Mouse (Mus musculus) hematopoietic stem cell, adult 5-6 weeks (primary cell): ENCODE data around the gene Fbxo4. TPM values are rescaled to one million over a fixed set of nuclear protein-coding genes. Genes with fewer than 3 reads are reported as not detected.

Experiments used
- ATAC-seq, 2 experiments: fragments of 125-278 bp in 1 of 2; replicated peaks in 1 of 2; 2 replicates each; pipeline ENCODE4 v1.8.0; 2016 to 2017; ENCODE audit warnings: inconsistent platforms in 2 of 2, mild to moderate bottlenecking in 2 of 2, moderate number of reproducible peaks in 2 of 2, low read depth in 1 of 2, moderate TSS enrichment in 1 of 2; ENCODE audit not compliant: low FRiP score in 2 of 2, poor library complexity in 2 of 2, severe bottlenecking in 2 of 2, insufficient read depth in 1 of 2, low TSS enrichment in 1 of 2
- total RNA-seq: library from RNA; stranded (forward); fragments of 172-1452, 232-1000 nt; gene quantifications from 2 replicates; pipeline ENCODE4 v1.2.3, GENCODE M21; 2017

Fbxo4 gene
- total RNA-seq, 1 experiment from 2014 or later: 18.8 TPM

GRCm38 (mm10) chr15:3994852-3995447 is 15.6 kb upstream of the Fbxo4 start:
- ATAC-seq: no peak

DNA sequence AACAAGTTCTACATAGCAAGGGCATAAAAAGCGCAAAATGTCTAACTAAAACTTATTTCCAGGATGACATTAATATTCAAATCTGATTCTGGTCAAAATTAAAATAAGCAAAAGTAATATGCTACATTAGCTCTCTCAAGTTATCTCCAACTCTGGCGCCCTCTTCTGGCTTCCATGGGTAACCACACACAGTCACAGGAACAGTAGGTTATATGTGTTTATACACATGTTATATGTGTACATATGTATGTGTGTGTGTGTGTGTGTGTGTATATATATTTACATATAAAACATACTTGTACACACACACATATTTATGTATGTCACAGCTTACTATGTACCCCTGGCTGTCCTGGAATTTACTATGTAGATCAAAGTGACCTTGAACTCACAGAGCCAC is 8.6 kb upstream of the Fbxo4 start:
- peak; percentile 72 to 76; a peak in 2 of 4 replicates for ATAC-seq

DNA sequence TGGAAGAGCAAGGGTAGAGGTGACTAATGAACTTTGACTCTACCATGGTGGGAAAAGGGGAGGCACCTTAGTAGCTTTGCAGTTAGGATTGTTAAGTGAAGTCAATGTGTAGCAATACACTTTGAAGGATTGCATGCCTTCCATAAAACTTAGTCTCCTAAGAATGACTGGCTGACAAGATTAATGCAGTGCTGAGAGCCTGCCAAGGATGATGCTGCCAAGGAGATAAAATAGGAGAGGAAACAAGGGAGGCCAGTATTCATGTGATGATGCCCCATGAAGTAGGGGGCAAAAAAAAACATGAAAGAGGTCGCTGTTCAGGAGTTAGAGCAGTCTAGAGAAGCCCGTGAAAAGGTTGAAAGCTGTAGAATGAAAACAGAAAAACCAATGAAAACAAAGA is 5.5 kb upstream of the Fbxo4 start:
- ATAC-seq: no peak

DNA sequence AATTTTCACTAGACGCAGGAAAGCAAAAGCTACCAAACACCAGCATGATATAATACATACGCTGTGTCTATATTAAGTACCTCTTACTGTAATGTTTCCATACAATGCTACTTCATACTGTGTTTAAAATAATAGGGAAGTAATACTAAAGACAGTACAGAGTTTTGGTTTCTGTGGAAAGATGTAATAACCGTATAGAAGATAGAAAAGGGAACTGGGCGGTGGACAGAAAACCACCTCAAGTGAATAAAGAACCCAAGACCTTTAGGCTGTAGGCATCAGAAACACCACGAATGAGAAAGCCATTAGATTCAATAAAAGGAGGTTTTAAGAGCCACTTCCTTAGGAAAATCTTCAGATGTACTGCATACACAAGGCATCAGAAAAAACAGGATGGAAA is 3.4 kb upstream of the Fbxo4 start:
- ATAC-seq: peak; percentile 12 to 22; a peak in 1 of 4 replicates

GRCm38 (mm10) chr15:3979871-3980270 is 498 bp upstream of the Fbxo4 start:
- peak; percentile 12 to 22; a peak in 2 of 4 replicates for ATAC-seq

GRCm38 (mm10) chr15:3978279-3978678 is 1.1 kb downstream of the Fbxo4 start:
- no peak for ATAC-seq

GRCm38 (mm10) chr15:3973300-3973699 is 6.1 kb downstream of the Fbxo4 start:
- ATAC-seq: no peak; a peak in 1 of 4 replicates

- no peak for ATAC-seq
These were observed 9.2 kb downstream of the Fbxo4 start for GRCm38 (mm10) chr15:3970193-3970592.

DNA sequence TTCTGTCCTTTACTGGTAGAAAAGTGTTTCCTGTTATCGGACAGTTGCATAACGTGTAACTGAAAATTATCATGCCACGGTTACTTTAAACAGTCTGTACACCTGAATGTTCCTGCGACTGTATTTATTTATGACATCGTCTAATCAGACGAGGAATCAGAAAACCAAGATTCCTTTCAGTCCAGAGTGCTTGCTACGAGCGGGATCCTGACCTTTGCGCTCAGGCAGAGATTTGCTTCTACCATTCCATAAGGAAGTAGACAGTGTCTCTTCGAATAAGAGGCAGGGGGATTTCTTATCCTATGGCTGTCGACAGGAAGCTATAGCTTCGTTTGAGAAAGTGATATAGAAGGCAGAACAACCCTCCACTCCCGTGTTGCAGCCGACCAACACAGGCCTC is 9.6 kb downstream of the Fbxo4 start:
- no peak for ATAC-seq

GRCm38 (mm10) chr15:3962251-3962650 is 17.1 kb downstream of the Fbxo4 start:
- no peak for ATAC-seq

DNA sequence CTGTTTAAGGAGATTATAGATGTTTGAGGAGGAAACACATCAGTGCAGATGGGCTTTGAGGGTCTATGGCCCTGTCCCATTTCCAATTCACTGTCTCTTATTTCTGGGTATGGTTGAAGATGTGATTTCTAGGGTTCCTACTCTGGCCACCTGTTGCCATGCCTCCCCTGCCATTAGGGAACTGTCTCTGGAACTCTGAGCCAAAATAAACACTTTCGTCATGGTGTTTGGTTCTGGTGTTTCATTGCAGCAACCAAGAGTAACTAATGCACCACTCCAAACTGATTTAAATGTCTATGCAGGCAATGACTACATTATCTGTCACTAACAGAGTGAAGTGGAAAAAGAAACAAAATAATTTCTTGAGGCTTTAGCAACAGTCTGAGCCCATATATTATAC is 19.3 kb downstream of the Fbxo4 start:
- no peak for ATAC-seq

- ATAC-seq: peak; percentile 81 to 84
These were observed 21.4 kb downstream of the Fbxo4 start for GRCm38 (mm10) chr15:3957982-3958381.

DNA sequence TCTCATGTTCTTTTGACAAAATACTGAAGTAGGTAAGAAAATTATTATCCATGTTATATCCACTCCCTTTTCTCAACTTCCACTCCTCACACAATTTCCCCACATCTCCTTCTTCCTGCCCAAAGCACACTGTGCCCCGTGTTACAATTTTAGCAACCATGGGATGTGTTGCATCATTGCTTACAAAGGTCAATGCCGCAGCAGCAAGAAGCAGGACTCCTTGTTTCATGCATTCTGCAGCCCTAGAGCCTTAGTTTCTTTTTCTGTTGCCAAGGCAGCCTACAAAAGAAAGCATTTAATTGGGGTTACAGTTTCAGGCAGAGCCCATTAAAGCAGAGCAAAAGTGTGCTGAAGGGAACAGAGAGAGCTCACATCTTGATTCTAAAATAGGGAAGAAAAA is 24.4 kb downstream of the Fbxo4 start:
- ATAC-seq: no peak

DNA sequence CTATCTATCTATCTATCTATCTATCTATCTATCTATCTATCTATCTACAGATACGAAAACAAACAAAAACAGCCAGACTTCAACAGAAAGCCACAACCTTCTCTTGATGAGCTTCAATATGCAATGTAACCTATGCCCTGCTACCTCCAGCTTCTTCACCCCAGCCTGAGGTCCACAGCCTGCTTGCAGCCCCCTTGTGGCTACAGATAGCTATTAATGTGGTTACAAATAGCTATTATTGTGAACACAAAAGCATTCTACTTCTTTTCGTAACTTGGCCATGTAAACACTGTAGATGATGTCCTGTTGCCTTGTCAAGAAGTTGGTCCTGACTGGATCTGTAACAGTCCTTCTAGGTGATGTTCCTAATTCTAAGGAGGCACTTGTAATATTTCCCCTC is 41.2 kb downstream of the Fbxo4 start:
- 0 out of 4 replicates have a peak, but pooled peaks of 1 of the 2 experiments have one; percentile 32 for ATAC-seq

DNA sequence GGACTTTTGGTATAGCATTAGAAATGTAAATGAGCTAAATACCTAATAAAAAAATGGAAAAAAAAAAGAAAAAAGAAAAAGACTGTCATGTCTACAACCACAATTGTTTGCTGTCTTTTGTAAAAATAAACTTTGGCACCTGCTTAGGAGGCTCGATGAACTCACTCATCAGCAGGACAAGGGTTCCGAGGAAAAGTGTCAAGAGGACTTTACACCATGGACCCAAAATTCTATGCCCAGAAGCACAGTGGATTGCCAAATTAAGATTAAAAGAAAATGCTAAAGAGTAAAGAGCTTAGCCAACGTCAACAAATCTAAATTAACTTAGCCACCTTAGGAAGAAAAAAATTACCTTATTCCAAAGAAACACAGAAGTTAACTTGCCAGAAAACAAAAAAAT is 43.3 kb downstream of the Fbxo4 start:
- ATAC-seq: no peak

- ATAC-seq: no peak
These were observed 45.9 kb downstream of the Fbxo4 start for GRCm38 (mm10) chr15:3933466-3933865.

GRCm38 (mm10) chr15:3931931-3932330 is 47.4 kb downstream of the Fbxo4 start:
- no peak for ATAC-seq
